Mouse (Mus musculus): ENCODE results near the gene Lpar6.

The Lpar6 gene

DNA sequence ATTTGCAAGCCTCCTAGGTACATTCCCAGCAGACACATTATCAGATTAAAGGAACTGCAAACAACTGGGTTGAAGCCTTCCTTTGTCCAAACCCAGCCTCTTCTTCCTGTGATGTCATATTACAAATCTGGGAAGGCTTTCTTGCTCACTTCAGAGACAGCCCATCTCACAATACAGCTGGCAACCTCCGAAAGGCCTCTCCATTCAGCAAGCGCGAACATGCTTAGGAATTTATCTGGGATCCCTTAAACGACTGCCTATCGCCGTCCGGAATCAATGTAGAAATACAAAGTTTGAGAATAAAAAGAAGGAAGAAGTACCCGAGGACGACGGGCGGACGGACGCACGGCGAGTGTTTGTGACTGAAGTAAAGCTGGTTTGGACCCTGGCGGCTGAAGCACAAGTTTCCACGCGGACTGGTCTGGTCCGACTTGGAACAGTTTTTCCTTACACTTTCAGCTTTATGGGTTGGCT is at the start of gene Lpar6:
Lpar6 (plus strand) TSS at position 48 of the 474 bp plus-strand sequence.
- DNase-seq (ENCODE audit: inconsistent age in 2 of 2, low spot score in 1 of 2), result peak; percentile 74 to 95

DNA sequence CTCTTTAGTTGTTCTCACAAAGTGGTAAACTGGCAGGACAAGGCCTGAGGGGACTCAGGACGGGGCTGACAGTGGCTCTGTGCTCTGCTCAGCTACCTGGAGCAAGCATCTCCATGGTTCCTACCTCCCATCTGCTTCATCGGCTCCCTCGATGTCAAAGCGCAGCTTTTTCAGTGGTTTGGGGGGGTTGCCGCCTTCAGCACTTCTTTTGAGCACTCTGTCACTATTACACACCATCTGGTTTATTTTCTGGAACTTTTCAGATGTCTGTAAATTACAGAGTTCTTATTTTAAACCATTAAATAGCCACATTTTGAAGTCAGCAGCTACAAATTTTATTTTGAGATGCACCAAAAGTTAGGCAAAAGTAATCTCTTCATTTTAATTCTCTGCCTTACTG is 38.6 kb upstream of the Lpar6 start:
- no peak for DNase-seq (ENCODE audit: inconsistent age in 2 of 2, low spot score in 1 of 2)

DNA sequence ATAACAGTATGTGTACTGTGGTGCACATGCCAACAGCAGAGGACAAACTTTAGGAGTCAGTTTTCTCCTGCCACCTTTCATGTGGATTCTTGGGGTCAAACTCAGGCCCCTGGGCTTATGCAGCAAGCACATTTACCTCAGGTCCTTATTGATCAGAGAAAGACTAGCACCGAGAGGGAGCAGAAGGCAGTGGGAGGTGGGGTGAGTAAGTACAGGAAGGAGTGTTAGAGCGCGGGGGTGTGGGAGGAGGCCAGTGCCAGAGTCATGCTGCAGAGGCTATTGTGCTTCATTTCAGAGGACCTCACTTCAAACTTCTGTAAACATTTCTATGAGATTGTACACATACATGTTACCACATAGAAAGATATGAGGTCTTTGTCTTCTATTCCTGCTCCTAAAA is 36.2 kb upstream of the Lpar6 start:
- DNase-seq (ENCODE audit: inconsistent age in 2 of 2, low spot score in 1 of 2), result no peak

DNA sequence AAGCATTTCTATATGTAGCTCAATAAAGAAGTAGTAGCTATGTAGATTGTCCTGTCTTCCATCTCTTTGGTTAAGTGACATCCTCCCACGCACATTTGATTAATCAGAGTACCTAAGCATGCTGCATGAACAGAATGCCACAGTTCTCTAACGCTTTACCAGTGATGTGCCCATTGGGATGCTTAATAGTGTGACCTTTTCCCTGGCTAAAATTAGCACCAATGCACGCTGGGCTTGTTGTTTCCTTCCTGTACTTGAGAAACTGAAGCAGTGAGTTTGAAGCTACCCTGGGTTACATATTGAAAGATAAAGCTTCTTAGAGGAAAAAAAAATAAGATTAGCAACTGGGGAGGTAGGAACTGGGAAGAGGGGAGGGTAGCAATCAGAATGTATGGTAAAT is 33.7 kb upstream of the Lpar6 start:
- DNase-seq (ENCODE audit: inconsistent age in 2 of 2, low spot score in 1 of 2), result no peak

DNA sequence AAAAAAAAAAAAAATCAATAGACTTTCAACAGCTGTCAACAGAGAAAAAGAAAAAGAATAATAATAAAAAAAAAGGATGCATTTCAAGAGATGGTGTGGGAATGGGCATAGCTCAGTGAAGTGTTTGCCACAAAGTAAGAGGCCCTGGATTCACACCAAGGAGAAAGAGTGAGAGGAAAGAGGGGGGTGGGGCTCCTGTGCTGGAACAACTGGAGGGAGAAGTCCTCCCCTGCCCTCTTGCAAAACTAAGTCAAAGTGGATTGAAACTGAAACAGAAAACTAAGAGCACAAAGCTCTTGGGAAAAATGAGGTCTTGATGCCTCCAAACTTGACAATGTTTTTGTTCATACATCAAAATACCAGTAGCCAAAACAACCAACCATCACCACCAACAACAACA is 28.4 kb upstream of the Lpar6 start:
- peak in 1 of 2 experiments; percentile 65 for DNase-seq (ENCODE audit: inconsistent age in 2 of 2, low spot score in 1 of 2)

DNA sequence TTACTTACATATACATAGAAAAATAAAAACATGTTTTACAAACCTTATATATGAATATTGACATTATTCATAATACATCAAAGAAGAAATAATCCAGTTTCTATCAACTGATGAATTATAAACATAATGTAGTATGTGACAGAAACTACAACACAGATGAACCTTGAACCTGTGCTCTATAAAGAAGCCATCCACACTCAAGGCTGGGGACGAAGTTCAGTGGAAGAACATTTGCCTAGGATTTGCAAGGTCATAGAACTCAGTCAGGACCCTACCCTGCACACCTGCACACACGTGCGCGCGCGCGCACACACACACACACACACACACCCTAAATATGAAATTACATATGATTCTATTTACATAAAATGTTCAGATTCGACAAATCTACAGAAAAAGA is 27.5 kb upstream of the Lpar6 start:
- DNase-seq (ENCODE audit: inconsistent age in 2 of 2, low spot score in 1 of 2), result no peak

DNA sequence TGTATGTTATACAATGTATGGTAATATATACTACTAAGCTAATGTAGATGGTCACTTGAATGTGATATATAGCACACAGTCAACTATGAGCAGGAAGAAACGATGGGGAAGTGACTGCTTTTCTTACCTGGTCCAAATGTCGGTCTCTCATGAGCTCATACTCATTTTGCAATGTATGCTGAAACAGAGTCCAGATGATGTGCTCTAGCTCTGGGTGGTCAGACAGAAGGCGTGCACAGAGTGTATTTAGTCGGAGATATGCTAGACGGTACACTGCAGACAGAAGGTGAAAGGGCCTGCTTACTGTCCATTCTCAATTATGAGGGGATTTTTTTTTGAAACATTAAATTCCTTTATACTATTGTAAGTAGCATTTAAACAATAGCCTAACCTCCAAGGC is 26.2 kb upstream of the Lpar6 start:
- no peak for DNase-seq (ENCODE audit: inconsistent age in 2 of 2, low spot score in 1 of 2)

DNA sequence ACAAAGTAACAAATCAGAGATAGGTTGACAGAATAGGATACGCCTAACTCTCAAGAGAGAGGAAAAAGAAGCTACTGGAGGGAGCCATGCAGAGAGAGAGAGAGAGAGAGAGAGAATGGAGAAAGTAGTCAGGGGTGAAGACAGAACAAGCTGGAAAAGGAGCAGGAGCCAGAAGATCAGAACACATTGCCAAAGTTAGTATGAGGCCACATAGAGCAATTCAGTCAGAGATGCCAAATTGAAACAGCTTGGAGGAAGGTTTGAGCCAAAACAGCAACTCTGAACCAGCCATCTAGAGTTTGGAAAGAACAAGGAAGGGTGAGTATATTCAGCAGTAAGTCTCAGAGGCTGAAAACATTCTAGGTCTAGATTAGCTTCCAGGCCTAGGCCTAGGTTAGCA is 20.6 kb upstream of the Lpar6 start:
- no peak for DNase-seq (ENCODE audit: inconsistent age in 2 of 2, low spot score in 1 of 2)

DNA sequence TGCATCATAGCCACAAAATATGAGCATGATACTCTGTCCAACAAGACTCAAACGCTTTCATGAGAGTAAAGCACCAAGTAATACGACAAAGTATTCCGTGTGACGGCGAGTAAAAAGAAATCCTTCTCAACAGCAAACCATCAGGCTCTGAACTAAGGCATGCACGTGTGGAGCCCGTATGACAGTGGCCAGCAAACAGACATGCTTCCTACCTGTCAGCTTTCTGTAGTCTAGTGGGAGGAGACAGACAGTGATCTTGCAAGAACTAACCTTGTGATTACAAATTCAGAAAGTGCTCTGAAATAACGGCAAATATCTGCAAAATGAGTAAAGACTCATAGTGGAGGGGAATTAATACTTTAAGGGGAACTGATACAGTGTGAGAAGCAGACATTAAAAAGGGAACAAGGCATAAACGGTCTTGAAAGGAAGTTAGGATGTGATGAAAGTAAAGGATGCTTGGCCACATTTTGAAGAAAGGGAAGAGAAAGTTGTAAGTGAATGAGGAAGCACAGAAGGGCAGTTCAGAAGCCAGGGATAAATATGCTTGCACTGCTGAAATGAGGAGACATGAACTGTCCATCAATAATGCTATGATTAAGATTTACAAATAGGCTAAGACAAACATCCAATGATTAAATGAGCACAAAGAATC is 15.3 kb upstream of the Lpar6 start:
- DNase-seq (ENCODE audit: inconsistent age in 2 of 2, low spot score in 1 of 2), result no peak

DNA sequence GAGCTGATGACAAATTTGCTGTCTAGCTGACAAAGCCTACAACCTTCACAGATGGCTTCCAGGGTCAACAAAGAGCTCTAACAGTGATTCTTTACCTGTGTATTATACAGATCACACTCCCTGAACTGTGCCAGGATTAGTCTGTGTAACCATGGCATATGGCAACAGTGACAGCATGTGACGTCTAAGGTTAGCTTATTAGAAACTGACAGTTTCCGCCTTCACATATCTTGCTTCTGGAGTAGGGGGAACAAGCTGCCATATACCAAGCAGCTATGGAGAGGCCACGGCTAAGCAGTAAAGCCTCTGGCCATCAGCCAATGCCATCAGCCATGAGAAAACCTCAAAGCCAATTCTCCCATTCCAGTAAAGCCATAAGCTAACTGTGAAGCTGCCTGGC is 11.3 kb upstream of the Lpar6 start:
- DNase-seq (ENCODE audit: inconsistent age in 2 of 2, low spot score in 1 of 2), result no peak

DNA sequence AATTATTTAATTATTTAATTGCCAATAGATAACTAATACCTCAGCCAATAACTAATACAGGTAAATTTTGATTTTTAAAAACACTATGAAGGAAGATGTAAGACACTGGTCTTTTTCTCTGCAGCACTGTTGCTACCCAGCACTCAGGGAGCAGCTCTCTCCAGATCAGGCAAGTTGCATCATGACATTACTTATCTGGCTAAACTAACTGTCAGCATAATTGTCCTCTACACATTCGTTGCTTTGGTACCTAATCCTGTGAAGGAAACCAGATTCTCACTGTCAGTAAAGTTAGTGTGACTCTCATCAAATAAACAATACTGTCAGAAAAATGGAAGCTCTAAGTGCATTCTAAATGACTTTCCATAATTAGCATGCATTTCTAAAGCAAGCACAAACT is 10.8 kb upstream of the Lpar6 start:
- DNase-seq (ENCODE audit: inconsistent age in 2 of 2, low spot score in 1 of 2), result no peak

DNA sequence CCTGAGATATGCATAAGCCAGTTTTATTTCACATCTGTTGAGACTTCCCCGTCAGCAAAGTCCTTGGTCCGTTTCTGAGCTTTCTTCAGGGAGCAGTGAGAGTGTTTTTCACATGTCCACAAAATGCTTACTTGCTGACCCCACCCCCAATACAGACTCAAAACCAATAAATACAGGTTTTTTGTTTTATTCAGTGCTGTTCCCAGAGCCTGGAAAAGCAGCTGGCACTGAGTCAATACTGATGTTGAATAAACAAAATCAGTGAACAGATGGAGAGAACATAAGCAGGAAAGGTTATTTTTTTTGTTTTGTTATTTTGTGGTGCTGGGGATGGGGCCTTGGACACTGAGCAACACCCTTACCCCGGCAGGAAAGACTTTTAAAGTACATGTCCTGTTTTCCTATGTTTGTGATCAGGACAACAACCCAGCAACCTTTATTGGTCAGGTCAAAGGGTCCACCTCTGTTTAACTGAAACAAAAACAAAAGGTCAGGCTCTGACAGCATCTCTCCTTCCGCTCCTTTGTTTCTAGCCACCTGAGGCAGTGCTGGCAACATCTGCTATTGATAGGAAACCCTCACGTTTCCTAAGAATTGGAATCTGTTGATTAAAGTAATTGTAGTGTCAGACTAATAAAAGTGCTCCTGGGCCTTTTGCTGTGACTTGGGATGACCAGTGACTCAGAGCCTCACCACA is 6.3 kb upstream of the Lpar6 start:
- DNase-seq (ENCODE audit: inconsistent age in 2 of 2, low spot score in 1 of 2), result no peak

DNA sequence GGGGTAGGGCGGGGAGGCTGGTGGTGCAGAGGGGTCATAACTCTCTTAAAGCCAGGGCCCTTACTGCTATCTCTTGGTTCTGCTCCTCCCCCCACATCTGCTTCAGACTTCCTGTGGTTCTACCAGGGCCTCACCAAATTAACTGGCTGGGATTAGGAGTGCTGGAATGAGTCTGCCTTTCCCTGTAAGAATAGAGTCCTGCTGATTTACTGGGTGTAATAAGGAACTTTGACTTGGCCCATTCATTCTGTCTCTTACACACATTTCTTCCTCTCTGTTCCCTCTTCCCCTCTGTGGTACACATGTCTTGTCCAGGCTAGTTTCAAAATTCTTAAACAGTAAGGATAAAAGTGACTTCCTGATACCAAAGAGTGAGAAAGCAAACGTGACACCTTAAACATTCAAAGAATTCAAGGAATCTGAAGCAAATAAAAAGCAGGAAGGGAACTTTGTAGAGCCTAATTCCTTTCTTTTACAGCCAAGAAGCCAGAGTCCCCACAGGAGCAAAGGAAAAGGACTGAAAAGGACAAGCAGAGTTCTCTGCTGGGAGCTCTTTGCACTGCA is 3.1 kb upstream of the Lpar6 start:
- no peak for DNase-seq (ENCODE audit: inconsistent age in 2 of 2, low spot score in 1 of 2)

DNA sequence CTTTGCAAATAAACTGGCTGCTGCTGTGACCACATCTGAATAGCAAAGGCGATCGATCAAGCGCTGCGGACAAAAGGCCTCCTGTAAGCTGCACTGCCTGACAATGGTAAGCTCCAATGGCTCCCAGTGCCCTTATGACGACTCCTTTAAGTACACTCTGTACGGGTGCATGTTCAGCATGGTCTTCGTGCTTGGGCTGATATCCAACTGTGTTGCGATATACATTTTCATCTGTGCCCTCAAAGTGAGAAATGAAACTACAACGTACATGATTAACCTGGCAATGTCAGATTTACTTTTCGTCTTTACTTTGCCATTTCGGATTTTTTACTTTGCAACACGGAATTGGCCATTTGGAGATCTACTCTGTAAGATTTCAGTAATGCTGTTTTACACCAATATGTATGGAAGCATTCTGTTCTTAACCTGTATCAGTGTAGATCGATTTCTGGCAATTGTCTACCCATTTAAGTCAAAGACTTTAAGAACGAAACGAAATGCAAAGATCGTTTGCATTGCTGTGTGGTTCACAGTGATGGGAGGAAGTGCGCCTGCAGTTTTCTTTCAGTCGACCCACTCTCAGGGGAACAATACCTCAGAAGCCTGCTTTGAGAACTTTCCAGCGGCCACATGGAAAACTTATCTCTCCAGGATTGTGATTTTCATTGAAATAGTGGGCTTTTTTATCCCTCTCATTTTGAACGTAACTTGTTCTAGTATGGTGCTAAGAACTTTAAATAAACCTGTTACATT is 979 bp downstream of the Lpar6 start:
- peak; percentile 52 to 87 for DNase-seq (ENCODE audit: inconsistent age in 2 of 2, low spot score in 1 of 2)

DNA sequence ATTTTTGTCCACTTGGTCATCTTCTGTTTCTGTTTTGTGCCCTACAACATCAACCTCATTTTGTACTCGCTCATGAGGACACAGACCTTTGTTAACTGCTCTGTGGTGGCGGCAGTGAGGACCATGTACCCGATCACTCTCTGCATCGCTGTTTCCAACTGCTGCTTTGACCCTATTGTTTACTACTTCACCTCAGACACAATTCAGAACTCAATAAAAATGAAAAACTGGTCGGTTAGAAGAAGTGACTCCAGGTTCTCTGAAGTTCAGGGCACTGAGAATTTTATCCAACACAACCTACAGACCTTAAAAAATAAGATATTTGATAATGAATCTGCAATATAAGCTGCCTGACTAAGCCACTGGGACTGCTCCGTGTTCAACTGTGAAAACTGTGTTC is 1.6 kb downstream of the Lpar6 start:
- DNase-seq (ENCODE audit: inconsistent age in 2 of 2, low spot score in 1 of 2), result peak in 1 of 2 experiments; percentile 81

DNA sequence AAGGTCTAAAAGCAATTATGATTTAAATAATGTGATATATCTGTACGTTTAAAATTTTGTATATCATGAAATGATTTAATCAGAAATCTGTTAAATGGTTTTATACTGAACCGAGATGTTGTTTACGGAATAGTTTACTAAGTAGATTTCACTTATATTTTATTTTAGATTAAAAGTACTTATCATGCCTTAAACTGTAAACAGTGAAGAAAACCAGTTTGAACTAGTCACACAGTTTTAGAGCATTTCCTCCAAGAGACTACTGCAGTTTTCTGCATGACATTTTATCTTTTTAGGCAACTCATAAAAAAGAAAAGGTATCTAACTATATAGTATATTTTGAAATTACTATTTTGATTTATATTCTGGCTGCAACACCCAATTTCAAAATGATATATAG is 2.2 kb downstream of the Lpar6 start:
- no peak for DNase-seq (ENCODE audit: inconsistent age in 2 of 2, low spot score in 1 of 2)

DNA sequence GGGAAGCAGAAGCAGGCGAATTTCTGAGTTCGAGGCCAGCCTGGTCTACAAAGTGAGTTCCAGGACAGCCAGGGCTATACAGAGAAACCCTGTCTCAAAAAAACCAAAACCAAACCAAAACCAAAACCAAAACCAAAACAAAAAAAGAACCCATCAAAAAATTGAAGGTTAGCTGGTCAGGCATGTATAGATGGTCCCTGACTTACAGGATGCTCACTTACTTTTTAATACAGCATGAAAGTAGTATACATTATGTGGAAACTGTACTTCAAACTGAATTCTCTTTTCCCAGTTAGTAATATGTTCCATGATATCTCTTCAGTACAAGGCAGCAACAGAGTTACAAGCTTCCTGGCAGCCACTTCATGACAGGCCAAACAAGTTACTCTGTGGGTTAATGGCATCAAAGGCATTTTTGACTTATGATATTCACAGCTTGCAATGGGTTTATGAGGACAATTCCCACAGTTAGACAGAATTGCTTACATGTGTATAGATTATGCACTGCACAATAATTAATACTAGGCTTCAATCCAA is 6.4 kb downstream of the Lpar6 start:
- no peak for DNase-seq (ENCODE audit: inconsistent age in 2 of 2, low spot score in 1 of 2)

DNA sequence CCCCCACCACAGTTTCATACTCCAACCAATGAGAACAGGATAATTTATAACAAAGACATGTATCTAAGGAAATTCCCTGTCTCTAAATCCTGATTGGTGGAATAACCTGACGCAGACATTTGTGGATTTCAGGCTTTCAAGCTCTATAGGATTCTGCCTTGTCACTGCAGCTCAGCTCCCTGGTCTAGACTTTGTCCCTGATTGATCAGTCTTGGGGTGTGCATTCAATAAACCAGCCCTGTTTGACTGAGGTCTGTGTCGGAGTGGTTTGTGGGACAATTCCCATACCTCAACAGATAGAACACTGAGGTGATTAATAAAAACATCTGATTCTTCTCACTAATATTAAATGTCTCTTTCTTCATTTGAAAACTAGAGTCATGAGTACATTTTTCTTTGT is 12.4 kb downstream of the Lpar6 start:
- DNase-seq (ENCODE audit: inconsistent age in 2 of 2, low spot score in 1 of 2), result no peak

DNA sequence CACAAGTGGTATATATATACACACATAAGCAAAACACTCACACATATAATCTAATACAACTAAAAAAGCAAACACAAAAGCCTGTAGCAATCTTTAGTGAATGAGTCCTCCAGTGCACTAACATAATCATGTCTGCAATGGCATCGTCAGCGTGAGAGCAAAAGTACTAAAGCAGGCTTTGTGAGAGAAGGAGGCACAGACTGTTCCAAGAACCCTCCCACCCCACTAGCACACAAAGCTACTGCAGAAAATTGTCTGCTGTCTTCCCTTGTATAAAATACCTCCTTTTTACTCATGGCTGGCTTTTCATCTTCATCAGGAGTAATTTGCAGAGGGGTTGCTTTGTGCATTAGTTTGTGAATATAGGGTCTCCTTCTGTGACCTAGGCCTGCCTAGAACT is 14.6 kb downstream of the Lpar6 start:
- DNase-seq (ENCODE audit: inconsistent age in 2 of 2, low spot score in 1 of 2), result no peak

DNA sequence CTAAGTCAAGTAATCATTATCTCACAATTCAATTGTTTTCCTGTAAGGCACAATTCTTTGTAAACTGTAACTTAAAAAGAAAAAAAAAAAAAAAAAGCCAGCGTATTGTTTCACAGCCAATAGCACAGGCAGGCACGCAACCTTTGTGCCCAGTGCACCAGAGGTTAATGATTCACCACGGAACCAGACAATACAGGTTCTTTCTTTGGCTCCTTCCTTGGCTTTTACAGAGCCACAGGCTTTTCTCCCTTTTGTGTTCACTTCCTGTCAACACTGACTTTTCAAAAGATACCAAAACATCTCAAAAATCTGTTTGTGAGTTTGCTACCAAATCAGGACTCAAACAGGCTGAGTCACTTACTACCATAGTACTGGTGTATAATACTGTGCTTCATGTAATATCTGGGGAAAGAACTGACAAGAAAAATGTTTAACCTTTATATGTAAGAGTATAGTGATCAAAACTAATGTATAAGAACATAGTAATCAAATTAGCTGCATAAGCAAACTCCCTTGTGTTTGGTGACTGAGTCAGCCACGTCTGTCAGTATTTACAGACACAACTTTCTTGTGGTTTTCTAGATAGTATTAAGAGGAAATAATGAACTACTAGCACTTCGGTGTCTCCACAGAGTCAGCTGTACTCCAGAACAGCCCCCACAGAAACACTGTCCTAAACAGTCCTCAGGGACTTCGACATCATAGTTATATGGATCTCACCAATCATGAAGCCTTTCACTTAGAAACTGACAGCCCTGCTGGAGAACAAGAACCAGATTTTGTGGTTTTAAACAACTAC is 16.0 kb downstream of the Lpar6 start:
- DNase-seq (ENCODE audit: inconsistent age in 2 of 2, low spot score in 1 of 2), result no peak

DNA sequence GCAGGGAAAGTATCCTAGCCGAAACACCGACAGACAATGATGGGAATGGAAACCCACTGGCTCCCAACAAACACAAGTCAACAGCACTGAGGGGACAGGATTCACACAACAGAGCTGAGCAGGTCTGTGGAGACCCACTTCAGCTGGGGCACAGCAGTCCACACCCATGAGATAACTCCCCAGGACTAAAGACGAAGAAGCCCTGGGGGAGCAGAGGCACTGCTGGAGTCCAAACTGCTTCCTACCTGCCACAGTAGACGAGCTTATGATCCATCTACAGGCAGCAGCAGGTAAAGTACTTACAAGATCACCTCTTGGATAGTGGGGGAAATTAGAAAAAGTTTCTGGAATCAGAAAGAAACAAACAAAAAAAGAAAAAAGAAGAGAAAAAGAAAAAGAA is 16.7 kb downstream of the Lpar6 start:
- no peak for DNase-seq (ENCODE audit: inconsistent age in 2 of 2, low spot score in 1 of 2)

Measured in adrenal gland, adult (tissue).